Mouse (Mus musculus) liver, embryonic 13.5 days (tissue): Measurements from ENCODE around the gene Impad1. TPM values are rescaled to one million over a fixed set of nuclear protein-coding genes. Genes with fewer than 3 reads are reported as not detected.

Experiments
- ATAC-seq: fragments of 200-750 bp; cut with Nextera tagmentation; 2 replicates; pipeline ENCODE4 v1.8.0; 2017; ENCODE audit warnings: low read depth, mild to moderate bottlenecking, moderate number of reproducible peaks, moderate library complexity
- DNase-seq: peaks from one replicate; pipeline ENCODE4 v3.0.0; 2022
- H3K27ac ChIP-seq: fragments of 300-500 bp; sonication (generic); 2 replicates; pipeline ENCODE4 v1.5.1; 2015; ENCODE audit warnings: moderate library complexity, mild to moderate bottlenecking, inconsistent platforms
- H3K27me3 ChIP-seq: fragments of 300-500 bp; sonication (generic); 2 replicates; pipeline ENCODE4 v1.6.1; 2015; ENCODE audit warnings: mild to moderate bottlenecking, inconsistent platforms
- H3K36me3 ChIP-seq: fragments of 300-500 bp; sonication (generic); 2 replicates; pipeline ENCODE4 v1.6.1; 2015; ENCODE audit warnings: mild to moderate bottlenecking, inconsistent platforms
- H3K4me1 ChIP-seq: fragments of 300-500 bp; sonication (generic); replicated peaks from 2 replicates; pipeline ENCODE4 v1.6.1; 2015; ENCODE audit warnings: inconsistent platforms
- H3K4me2 ChIP-seq: fragments of 300-500 bp; sonication (generic); 2 replicates; pipeline ENCODE4 v1.6.1; 2015; ENCODE audit warnings: inconsistent platforms, mild to moderate bottlenecking, moderate library complexity
- H3K4me3 ChIP-seq: fragments of 300-500 bp; sonication (generic); replicated peaks from 2 replicates; pipeline ENCODE4 v1.5.1; 2015; ENCODE audit warnings: mild to moderate bottlenecking, inconsistent platforms
- H3K9ac ChIP-seq: fragments of 300-500 bp; sonication (generic); 2 replicates; pipeline ENCODE4 v1.6.1; 2015; ENCODE audit warnings: mild to moderate bottlenecking, inconsistent platforms
- H3K9me3 ChIP-seq: fragments of 300-500 bp; sonication (generic); replicated peaks from 2 replicates; pipeline ENCODE4 v1.6.1; 2016; ENCODE audit warnings: inconsistent platforms
- WGBS: fragments of 180-500 bp; shearing (Covaris S2); methylation state at CpG from one replicate; pipeline ENCODE4 v1.1.7; 2015; ENCODE audit not compliant: insufficient replicate concordance; 5-methylcytosine and 5-hydroxymethylcytosine counted together
- polyA plus RNA-seq: library from polyadenylated mRNA; unstranded; fragments of >200 nt; fragmentation: Nextera tagmentation; extraction: Ambion mirVana; gene quantifications from 2 replicates; pipeline ENCODE4 v1.2.1, GENCODE M21; 2015

Gene Impad1
- polyA plus RNA-seq, 1 experiment from 2014 or later = 7.7 TPM

DNA sequence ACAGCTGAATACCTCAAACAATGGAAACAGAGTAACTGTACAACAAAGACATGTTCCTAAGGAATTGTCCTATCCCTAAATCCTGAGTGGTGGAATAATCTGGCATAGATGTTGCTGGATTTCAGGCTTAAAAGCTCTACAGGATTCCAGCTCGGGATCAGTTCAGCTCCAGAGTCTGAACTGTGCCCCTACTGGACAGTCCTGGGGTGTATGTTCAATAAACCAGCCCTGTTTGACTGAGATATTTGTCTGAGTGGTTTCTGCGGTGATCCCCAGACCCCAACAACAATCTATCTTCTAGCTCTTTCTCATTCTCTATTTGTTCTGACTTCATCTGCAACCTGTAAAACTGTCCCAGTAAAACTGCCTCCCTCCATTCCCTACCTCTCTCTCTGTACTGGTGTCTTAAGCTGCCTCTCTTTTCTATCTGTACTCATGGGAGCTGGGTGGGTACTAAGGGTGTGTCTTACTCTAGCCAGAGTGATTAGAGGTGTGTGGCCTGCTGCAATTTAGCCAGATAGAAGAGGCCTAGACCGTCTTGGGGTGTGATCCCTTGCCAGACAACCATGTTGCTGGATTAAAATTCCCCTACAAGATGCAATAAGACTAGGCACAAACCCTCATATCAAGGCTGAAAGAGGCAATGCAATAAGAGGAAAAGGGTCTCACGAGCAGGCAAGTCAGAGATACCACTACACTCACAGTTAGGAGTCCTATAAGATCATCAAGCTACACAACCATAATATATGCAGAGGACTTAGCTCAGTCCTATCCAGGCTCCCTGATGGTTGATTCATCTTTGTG is 10.1 kb downstream of the Impad1 start:
- 61% methylated on average over 4 of the region's 4 CpGs for WGBS
- H3K4me1 ChIP-seq = peaks cover 41% of the 10 kb centered on the region
- ATAC-seq = peak; percentile 100
- H3K9ac ChIP-seq = peak overlapping the region; percentile 40; the same call in 1 of the 2 replicates
- H3K9me3 ChIP-seq = peaks cover 6% of the 10 kb centered on the region; the same call in 1 of the 2 replicates
- H3K36me3 ChIP-seq = peaks cover 28% of the 10 kb centered on the region
- peak overlapping the region; percentile 25 for H3K4me3 ChIP-seq
- peak overlapping the region; percentile 83 for H3K27ac ChIP-seq
- H3K27me3 ChIP-seq = no peaks in the 10 kb centered on the region
- H3K4me2 ChIP-seq = peak overlapping the region; percentile 58
- peak; percentile 46 for DNase-seq

DNA sequence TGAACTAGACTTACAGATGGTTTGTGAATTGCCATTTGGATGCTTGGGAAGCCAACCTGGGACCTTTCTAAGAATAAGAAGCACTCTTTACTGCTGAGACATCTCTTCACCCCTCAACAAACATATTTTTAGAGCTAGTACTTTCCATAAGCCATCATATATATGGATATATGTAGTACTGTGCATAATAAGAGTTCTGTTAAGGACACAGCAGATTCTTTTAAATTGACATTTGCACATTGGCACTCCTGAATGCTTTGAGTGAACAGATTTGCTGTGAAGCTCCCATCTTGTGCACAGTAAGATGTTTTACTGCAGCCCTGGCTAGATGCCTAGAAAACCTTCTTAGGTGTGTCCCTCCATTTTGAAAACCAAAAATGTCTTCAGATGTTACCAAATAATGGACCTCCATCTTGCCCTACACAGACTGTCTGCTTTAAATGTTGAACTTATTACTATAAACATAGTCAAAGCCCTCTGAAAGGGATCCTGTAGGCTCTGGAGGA is 13.8 kb downstream of the Impad1 start:
- H3K9ac ChIP-seq = no peak overlapping the region
- H3K27ac ChIP-seq = no peak overlapping the region
- H3K4me2 ChIP-seq = no peak overlapping the region
- H3K4me3 ChIP-seq = no peak overlapping the region
- DNase-seq (no peak), ATAC-seq (no peak)
- H3K9me3 ChIP-seq = peaks cover 6% of the 10 kb centered on the region; the same call in 1 of the 2 replicates
- peaks cover 43% of the 10 kb centered on the region for H3K36me3 ChIP-seq
- H3K4me1 ChIP-seq = peaks cover 24% of the 10 kb centered on the region
- no peaks in the 10 kb centered on the region for H3K27me3 ChIP-seq

DNA sequence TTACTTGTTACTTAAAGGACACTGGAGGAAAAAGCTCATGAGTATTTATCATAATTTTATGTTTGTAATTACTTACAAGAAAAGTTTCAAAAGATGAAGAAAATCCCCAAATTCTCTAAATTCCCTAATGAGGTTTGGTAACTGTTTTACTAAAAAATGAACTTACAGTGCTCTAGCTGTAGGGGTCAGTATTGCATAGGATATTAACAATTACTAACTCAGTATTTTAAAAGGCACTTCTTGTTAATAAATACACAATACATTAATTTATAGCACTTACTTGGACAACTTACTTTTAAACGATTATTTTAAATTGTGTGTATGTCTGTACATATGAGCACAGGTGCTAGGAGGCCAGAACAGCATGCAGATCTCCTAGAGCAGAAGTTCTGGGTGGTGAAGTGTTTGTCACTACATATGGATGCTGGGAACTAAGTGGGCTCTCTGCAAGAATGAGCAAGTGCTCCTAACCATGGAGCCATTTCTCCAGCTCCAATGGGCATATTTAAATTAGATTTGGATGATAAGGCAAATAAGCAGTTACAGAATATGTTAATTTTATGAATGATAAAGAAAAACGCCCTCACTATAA is 21.5 kb downstream of the Impad1 start:
- WGBS = 59% methylated on average over 2 of the region's 2 CpGs
- Histone ChIP-seq H3K27ac (no peak overlapping the region), H3K27me3 (no peaks in the 10 kb centered on the region), H3K4me2 (no peak overlapping the region), H3K9ac (no peak overlapping the region), H3K4me1 (no peaks in the 10 kb centered on the region), H3K9me3 (no peaks in the 10 kb centered on the region), H3K36me3 (peaks cover 56% of the 10 kb centered on the region), H3K4me3 (no peak overlapping the region)
- no peak for ATAC-seq
- DNase-seq = no peak

DNA sequence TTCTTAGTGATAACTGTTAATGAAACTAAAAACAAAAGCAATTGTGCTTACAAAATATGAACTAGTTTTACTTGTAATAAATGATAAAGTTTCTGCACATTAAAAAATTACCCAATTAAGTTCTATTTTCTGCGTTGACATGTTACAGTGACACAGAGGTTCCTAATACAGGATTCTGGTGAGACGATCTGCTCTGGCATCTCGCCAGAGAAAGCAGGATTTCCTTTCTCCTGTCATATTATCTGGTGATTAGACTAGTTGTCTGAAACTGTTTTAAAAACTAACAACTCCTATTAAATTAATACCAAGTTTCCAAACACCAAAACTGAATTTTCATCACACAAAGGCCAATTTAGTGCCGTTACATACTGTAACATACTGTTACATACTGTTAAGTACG is 27.3 kb downstream of the Impad1 start:
- no peak for DNase-seq
- Histone ChIP-seq H3K4me3 (no peak overlapping the region), H3K9ac (no peak overlapping the region), H3K4me2 (no peak overlapping the region), H3K27ac (no peak overlapping the region), H3K27me3 (no peaks in the 10 kb centered on the region), H3K36me3 (peaks cover 27% of the 10 kb centered on the region), H3K9me3 (no peaks in the 10 kb centered on the region), H3K4me1 (no peaks in the 10 kb centered on the region)
- no peak for ATAC-seq
- 83% methylated on average over 5 of the region's 5 CpGs for WGBS

DNA sequence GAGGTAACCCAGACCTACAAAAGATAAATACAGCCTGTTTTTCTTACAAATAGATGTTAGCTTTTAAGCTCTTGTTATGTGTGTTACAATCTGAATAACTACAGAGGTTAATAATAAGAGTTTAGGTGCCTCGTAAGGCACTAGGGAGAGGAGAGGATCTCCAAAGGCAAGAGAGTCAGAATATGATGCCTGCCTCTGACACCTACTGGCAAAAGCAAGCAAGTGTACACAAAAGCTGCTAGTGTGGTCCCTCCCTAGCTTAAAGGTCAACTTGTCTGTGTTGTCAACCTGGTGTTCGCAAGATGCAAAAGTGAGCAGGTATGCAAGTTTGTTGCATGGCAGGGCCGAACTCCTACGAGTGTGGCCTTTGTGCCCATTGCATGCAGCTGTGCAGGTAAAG is 34.8 kb downstream of the Impad1 start:
- H3K4me2 ChIP-seq = no peak overlapping the region
- WGBS = 77% methylated on average over 4 of the region's 4 CpGs
- no peak for ATAC-seq

GRCm38 (mm10) chr4:4729427-4729826 is 63.7 kb downstream of the Impad1 start:
- 46% methylated on average over 3 of the region's 3 CpGs for WGBS
- Histone ChIP-seq H3K4me2 (no peak overlapping the region), H3K27me3 (no peaks in the 10 kb centered on the region), H3K4me1 (no peaks in the 10 kb centered on the region), H3K9me3 (no peaks in the 10 kb centered on the region), H3K9ac (no peak overlapping the region), H3K36me3 (no peaks in the 10 kb centered on the region), H3K27ac (no peak overlapping the region), H3K4me3 (no peak overlapping the region)
- DNase-seq = no peak
- ATAC-seq = no peak

More for the DNA sequence above, 34.8 kb downstream of the Impad1 start:
- Histone ChIP-seq H3K36me3 (no peaks in the 10 kb centered on the region), H3K4me1 (no peaks in the 10 kb centered on the region), H3K27ac (no peak overlapping the region), H3K4me3 (no peak overlapping the region), H3K27me3 (no peaks in the 10 kb centered on the region), H3K9me3 (no peaks in the 10 kb centered on the region), H3K9ac (no peak overlapping the region)
- no peak for DNase-seq

DNA sequence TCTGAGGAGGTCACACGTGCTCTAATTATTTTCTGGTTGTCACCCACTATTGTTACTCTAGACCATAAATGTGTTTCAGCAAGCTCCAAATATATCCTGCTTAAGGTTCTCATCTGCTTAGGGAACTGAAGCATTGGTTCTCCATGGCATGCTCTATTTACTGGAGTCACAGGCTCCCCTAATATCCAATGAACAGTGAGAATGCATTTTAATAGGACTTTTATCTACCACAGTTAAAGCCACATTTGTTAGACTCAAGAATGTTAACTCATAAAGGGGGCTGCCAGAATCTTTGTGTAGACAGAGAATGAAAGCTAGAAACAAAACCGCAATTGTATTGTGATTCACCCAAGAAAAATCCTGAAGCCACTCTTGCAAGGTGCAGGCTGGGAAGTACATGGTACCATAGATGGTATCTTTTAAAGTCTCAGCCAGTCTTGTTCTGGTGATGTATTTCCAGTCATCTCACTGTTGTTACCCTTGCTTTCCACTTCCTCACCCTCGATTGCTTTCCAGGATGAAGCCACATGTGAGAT is 66.8 kb downstream of the Impad1 start:
- Histone ChIP-seq H3K4me3 (no peak overlapping the region), H3K4me1 (no peaks in the 10 kb centered on the region), H3K9ac (no peak overlapping the region), H3K36me3 (no peaks in the 10 kb centered on the region), H3K9me3 (no peaks in the 10 kb centered on the region), H3K27me3 (no peaks in the 10 kb centered on the region), H3K27ac (no peak overlapping the region), H3K4me2 (no peak overlapping the region)
- ATAC-seq = no peak
- DNase-seq = no peak
- 50% methylated on average over 3 of the region's 3 CpGs for WGBS

DNA sequence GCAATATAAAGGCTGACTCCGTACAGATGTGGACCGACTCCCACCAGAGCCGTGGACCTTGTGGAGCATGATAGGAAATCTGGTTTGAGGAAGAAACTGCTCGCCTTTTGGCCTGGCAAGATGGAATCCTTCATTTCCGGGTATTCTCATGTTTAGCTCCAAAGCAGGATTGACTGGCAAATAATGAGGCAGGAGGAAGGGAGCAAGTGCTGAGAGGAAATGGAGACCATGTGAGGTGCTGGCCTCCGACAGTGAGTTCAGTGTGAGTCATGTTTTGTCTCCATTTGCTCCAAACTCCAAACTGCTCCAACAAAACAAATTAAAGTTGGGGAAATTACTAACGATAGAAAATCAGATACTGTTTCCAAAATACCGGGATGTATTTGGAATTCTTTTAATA is 69.3 kb downstream of the Impad1 start:
- Histone ChIP-seq H3K27me3 (no peaks in the 10 kb centered on the region), H3K4me2 (no peak overlapping the region), H3K9ac (no peak overlapping the region), H3K4me3 (no peak overlapping the region), H3K27ac (no peak overlapping the region), H3K36me3 (no peaks in the 10 kb centered on the region), H3K4me1 (no peaks in the 10 kb centered on the region), H3K9me3 (no peaks in the 10 kb centered on the region)
- ATAC-seq (no peak), DNase-seq (no peak)
- 51% methylated on average over 8 of the region's 8 CpGs for WGBS

- Histone ChIP-seq H3K4me3 (no peak overlapping the region), H3K9ac (no peak overlapping the region), H3K4me1 (no peaks in the 10 kb centered on the region), H3K9me3 (no peaks in the 10 kb centered on the region), H3K27ac (no peak overlapping the region), H3K27me3 (no peaks in the 10 kb centered on the region), H3K36me3 (no peaks in the 10 kb centered on the region), H3K4me2 (no peak overlapping the region)
- 29% methylated on average over 1 of the region's 1 CpGs for WGBS
- DNase-seq = no peak
- ATAC-seq = no peak
Measured at GRCm38 (mm10) chr4:4722081-4722480, 71.1 kb downstream of the Impad1 start.

- Histone ChIP-seq H3K4me1 (no peaks in the 10 kb centered on the region), H3K36me3 (no peaks in the 10 kb centered on the region), H3K9me3 (no peaks in the 10 kb centered on the region), H3K27me3 (no peaks in the 10 kb centered on the region), H3K9ac (no peak overlapping the region), H3K4me2 (no peak overlapping the region), H3K27ac (no peak overlapping the region), H3K4me3 (no peak overlapping the region)
- DNase-seq = no peak
- whole genome bisulfite sequencing = 47% methylated on average over 4 of the region's 4 CpGs
- ATAC-seq = no peak
Measured at GRCm38 (mm10) chr4:4717763-4718347, 75.3 kb downstream of the Impad1 start.
